Mouse (Mus musculus): ENCODE results near the gene Togaram1. TPM values are rescaled to one million over a fixed set of nuclear protein-coding genes. Genes with fewer than 3 reads are reported as not detected.

The Togaram1 gene
- polyA plus RNA-seq (2021; fragmentation: Nextera tagmentation), result 10.3 and 10.8 TPM in 2 replicates
- long read RNA-seq, experiment 1, full-length matches to known transcripts, result 6 of 34 reads
- long read RNA-seq, experiment 1, partial matches to known transcripts, result 26 of 34 reads
- long read RNA-seq, experiment 1, other reads (novel, unspliced or antisense), result 2 of 34 reads
- long read RNA-seq, experiment 2, full-length matches to known transcripts, result 13 of 59 reads
- long read RNA-seq, experiment 2, partial matches to known transcripts, result 41 of 59 reads
- long read RNA-seq, experiment 2, other reads (novel, unspliced or antisense), result 5 of 59 reads

DNA sequence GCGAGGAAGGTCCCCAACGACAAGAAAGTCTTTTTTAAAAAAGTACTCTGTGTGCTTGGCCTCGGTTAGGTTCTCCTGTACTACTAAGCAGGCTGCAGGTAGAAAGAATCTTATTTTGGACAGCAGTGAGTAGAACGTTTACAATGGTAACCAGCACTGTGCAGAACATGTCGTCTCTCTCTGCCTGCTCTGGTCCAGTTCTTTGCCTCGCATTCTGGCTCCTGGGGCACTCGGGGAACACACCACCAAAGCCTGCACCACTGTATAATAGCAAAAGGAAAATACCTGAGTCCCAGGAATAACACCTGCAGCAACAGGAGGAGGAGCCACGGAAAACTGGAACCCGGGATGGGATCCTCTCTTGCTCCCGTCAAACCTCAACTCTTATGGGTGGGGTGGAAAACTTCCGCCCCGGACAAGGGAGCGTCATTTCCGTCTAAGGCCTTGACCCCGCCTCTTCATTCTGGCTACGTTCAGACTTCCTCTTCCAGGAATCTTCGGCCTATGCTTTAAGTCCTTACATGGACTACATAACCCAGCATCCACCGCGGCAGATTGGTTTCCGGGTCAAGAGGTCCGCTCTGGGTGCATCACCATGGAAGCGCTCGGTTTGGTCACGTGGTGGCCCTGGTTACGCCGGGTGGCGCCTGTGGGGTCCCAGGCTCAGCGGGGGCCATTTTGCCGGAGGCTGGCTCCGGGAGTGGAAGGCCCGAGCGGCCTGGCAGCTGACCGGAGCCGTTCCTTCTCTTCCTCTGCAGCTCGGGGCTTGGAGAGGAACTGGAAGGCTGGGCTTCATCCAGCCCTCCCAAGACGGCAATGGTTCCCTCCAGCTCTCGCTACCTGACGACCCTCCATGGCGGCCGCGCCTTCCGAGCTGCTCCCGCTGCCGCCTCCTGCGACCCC is at the start of gene Togaram1, which contains the start of gene Klhl28:
Gene Togaram1 (plus strand): TSS at position 681 of the 903 bp plus-strand sequence.
Gene Klhl28 (minus strand): TSS at position 411 of the 903 bp plus-strand sequence.

DNA sequence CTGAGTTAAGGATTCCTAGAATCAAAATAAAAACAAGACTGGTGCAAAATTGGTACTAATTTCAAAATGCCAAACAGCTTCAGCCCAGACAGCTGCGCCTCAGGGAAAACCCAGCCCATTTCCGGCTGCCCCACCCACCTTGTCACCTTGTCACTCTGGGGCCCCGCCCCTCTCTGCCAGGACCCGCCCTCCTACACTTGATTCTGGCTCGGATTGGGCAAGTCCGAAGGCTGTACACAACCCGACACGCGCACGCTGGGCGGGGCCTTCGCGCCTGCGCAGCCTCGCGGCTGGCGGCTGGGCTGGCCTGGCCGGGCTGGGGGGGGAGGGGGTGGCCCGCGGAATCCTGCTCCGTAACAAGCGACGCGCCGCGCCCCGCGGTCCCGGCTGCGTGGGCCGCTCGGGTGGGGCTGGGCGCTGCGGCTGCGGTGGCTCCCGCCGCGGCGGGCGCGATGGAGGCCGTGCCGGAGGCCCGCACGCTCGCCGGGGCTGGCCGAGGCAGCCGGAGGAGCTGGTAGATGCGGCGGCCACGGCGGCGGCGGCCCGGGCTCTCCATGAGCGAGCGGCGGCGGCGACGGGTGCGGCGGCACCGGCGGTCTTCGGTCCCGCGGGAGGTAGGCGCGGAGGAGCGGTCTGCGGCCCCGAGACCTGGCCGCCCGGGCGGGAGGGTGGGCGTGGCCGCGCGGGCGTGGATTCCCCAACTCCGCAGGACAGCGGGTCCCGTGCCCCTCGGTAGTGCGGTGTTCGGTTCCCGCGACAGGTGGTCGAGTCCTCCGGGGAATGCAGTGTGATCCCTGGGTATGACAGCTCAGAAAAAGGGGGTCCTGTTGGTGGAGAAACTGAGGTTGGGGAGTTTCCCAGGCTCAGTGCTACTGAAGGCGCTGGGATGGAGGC is 47.8 kb upstream of the Togaram1 start, which contains the start of gene Gm527:
Gene Gm527 (plus strand): TSS at position 329 of the 894 bp plus-strand sequence.

DNA sequence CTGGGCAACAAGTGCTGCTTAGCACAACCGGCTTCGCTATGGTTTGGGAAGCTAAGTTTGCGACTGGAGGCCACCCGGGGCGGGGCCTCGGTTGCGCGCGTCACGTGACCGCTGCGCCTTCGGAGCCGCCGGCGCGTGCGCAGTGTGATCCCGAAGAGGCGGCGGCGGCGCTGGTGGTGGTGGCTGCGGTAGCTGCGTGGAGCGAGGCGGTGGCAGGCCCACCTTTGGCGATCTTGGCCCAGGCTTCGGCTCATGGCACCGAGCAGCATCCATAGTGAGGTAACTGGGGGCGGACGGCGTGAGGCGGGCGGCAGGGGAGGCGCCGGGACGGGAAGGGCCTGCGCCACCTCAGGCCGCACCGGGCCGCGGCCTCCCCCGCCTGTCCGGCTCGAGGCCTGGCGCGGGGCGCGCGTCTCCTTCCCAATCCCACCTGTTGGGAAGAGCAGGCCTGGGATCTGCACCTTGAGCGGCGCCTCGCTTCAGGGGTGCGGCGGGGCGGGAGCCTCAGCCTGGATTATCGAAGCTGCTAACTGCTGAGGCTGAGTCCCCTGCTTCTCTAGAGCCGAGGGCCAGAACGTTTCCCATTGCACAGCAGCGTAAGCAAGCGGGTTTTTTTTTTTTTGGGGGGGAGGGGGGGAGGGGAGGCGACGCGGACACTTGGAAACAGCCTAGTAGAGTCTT is 70.7 kb downstream of the Togaram1 start, which contains the start of gene Prpf39:
Gene Prpf39 (plus strand): TSS at position 144 of the 681 bp plus-strand sequence.

Other genes starting within 250 kb of the Togaram1 start
- gene Gm527, start 47.9 kb upstream of the Togaram1 start, polyA plus RNA-seq (2021; fragmentation: Nextera tagmentation), result 0.53 and 0.75 TPM in 2 replicates
- 4.4 and 5.9 TPM in 2 replicates for gene Klhl28, start 270 bp upstream of the Togaram1 start, polyA plus RNA-seq (2021; fragmentation: Nextera tagmentation)
- 6.0 and 7.7 TPM in 2 replicates for gene Prpf39, start 70.5 kb downstream of the Togaram1 start, polyA plus RNA-seq (2021; fragmentation: Nextera tagmentation)
- gene Fkbp3, start 108.2 kb downstream of the Togaram1 start, polyA plus RNA-seq (2021; fragmentation: Nextera tagmentation), result 444 and 595 TPM in 2 replicates
- 1.3 and 1.8 TPM in 2 replicates for gene Fancm, start 109.8 kb downstream of the Togaram1 start, polyA plus RNA-seq (2021; fragmentation: Nextera tagmentation)
- 0.33 and 0.43 TPM in 2 replicates for gene Mis18bp1, start 206.8 kb downstream of the Togaram1 start, polyA plus RNA-seq (2021; fragmentation: Nextera tagmentation)

All from layer of hippocampus, adult 6 months (tissue).